Mouse (Mus musculus): Measurements from ENCODE around the gene Ehmt2. TPM values are rescaled to one million over a fixed set of nuclear protein-coding genes. Genes with fewer than 3 reads are reported as not detected.

Gene Ehmt2
- polyA plus RNA-seq, 1 experiment from 2014 or later: 88.0 TPM

- no peak for DNase-seq (ENCODE audit: low spot score)
- peak overlapping the region; percentile 23 for H3K4me3 ChIP-seq
- H3K9me3 ChIP-seq (replicated peaks): no peaks in the 10 kb centered on the region
- 0 out of 2 replicates have a peak overlapping the region, but pooled peaks have one; percentile 47 for H3K27ac ChIP-seq (replicated peaks)
- H3K27me3 ChIP-seq (ENCODE audit: low read depth, poor library complexity, severe bottlenecking): no peaks in the 10 kb centered on the region
- peaks cover 17% of the 10 kb centered on the region for H3K4me1 ChIP-seq
- 20% methylated on average over 11 of the region's 11 CpGs for WGBS
- peaks cover 40% of the 10 kb centered on the region for H3K36me3 ChIP-seq
Measured at GRCm38 (mm10) chr17:34915410-34915831, 17.2 kb downstream of the Ehmt2 start.

- no peaks in the 10 kb centered on the region for H3K9me3 ChIP-seq (replicated peaks)
- 86% methylated on average over 5 of the region's 5 CpGs for WGBS
- DNase-seq (ENCODE audit: low spot score): no peak
Measured at GRCm38 (mm10) chr17:34916316-34916715, 18.0 kb downstream of the Ehmt2 start.

GRCm38 (mm10) chr17:34917188-34917587 is 18.9 kb downstream of the Ehmt2 start:
- Histone ChIP-seq H3K36me3 (peaks cover 22% of the 10 kb centered on the region), H3K4me3 (no peak overlapping the region), H3K27me3 (ENCODE audit: low read depth, poor library complexity, severe bottlenecking) (no peaks in the 10 kb centered on the region), H3K9me3 (replicated peaks) (no peaks in the 10 kb centered on the region), H3K27ac (replicated peaks) (no peak overlapping the region), H3K4me1 (peaks cover 17% of the 10 kb centered on the region)
- DNase-seq (ENCODE audit: low spot score): no peak
- 85% methylated on average over 9 of the region's 9 CpGs for WGBS

More at GRCm38 (mm10) chr17:34916316-34916715, 18.0 kb downstream of the Ehmt2 start:
- H3K4me3 ChIP-seq: no peak overlapping the region
- H3K27me3 ChIP-seq (ENCODE audit: low read depth, poor library complexity, severe bottlenecking): no peaks in the 10 kb centered on the region
- H3K36me3 ChIP-seq: peaks cover 31% of the 10 kb centered on the region
- peaks cover 17% of the 10 kb centered on the region for H3K4me1 ChIP-seq
- H3K27ac ChIP-seq (replicated peaks): no peak overlapping the region

GRCm38 (mm10) chr17:34922939-34923338 is 24.7 kb downstream of the Ehmt2 start:
- Histone ChIP-seq H3K4me1 (no peaks in the 10 kb centered on the region), H3K27ac (replicated peaks) (no peak overlapping the region), H3K27me3 (ENCODE audit: low read depth, poor library complexity, severe bottlenecking) (no peaks in the 10 kb centered on the region), H3K9me3 (replicated peaks) (no peaks in the 10 kb centered on the region), H3K4me3 (no peak overlapping the region), H3K36me3 (no peaks in the 10 kb centered on the region)
- WGBS: 49% methylated on average over 6 of the region's 6 CpGs
- no peak for DNase-seq (ENCODE audit: low spot score)

GRCm38 (mm10) chr17:34924258-34924657 is 26.0 kb downstream of the Ehmt2 start:
- H3K27ac ChIP-seq (replicated peaks): no peak overlapping the region
- no peaks in the 10 kb centered on the region for H3K36me3 ChIP-seq
- no peak overlapping the region for H3K4me3 ChIP-seq
- no peaks in the 10 kb centered on the region for H3K9me3 ChIP-seq (replicated peaks)
- H3K27me3 ChIP-seq (ENCODE audit: low read depth, poor library complexity, severe bottlenecking): no peaks in the 10 kb centered on the region
- DNase-seq (ENCODE audit: low spot score): no peak
- WGBS: 81% methylated on average over 5 of the region's 5 CpGs
- no peaks in the 10 kb centered on the region for H3K4me1 ChIP-seq

GRCm38 (mm10) chr17:34927306-34928019 is 29.2 kb downstream of the Ehmt2 start:
- peaks cover 9% of the 10 kb centered on the region; the same call in 1 of the 2 replicates for H3K27me3 ChIP-seq (ENCODE audit: low read depth, poor library complexity, severe bottlenecking)
- H3K36me3 ChIP-seq: no peaks in the 10 kb centered on the region
- peaks cover 17% of the 10 kb centered on the region for H3K4me1 ChIP-seq
- DNase-seq (ENCODE audit: low spot score): no peak
- no peaks in the 10 kb centered on the region for H3K9me3 ChIP-seq (replicated peaks)
- H3K4me3 ChIP-seq: no peak overlapping the region
- WGBS: 91% methylated on average over 18 of the region's 18 CpGs
- H3K27ac ChIP-seq (replicated peaks): no peak overlapping the region

- H3K4me1 ChIP-seq: peaks cover 21% of the 10 kb centered on the region
- no peak overlapping the region for H3K4me3 ChIP-seq
- 77% methylated on average over 4 of the region's 4 CpGs for WGBS
- 0 out of 2 replicates have a peak, but pooled peaks cover 4% of the 10 kb centered on the region for H3K36me3 ChIP-seq
- no peaks in the 10 kb centered on the region for H3K9me3 ChIP-seq (replicated peaks)
- no peak overlapping the region for H3K27ac ChIP-seq (replicated peaks)
- peaks cover 9% of the 10 kb centered on the region; the same call in 1 of the 2 replicates for H3K27me3 ChIP-seq (ENCODE audit: low read depth, poor library complexity, severe bottlenecking)
- DNase-seq (ENCODE audit: low spot score): no peak
Measured at GRCm38 (mm10) chr17:34928841-34929240, 30.6 kb downstream of the Ehmt2 start.

GRCm38 (mm10) chr17:34931061-34931734 is 32.9 kb downstream of the Ehmt2 start, which contains the start of gene Neu1:
Gene Neu1 (plus strand): TSS chr17:34931253.
- Histone ChIP-seq H3K27me3 (ENCODE audit: low read depth, poor library complexity, severe bottlenecking) (peaks cover 9% of the 10 kb centered on the region; the same call in 1 of the 2 replicates), H3K4me3 (peak within 1 kb of the TSS; percentile 69), H3K27ac (replicated peaks) (peak within 1 kb of the TSS; percentile 86), H3K4me1 (peaks cover 35% of the 10 kb centered on the region), H3K36me3 (0 out of 2 replicates have a peak, but pooled peaks cover 15% of the 10 kb centered on the region), H3K9me3 (replicated peaks) (no peaks in the 10 kb centered on the region)
- 1% methylated on average over 38 of the region's 38 CpGs for WGBS
- peak; percentile 97 for DNase-seq (ENCODE audit: low spot score)

GRCm38 (mm10) chr17:34931735-34932098 is 33.4 kb downstream of the Ehmt2 start:
- H3K27ac ChIP-seq (replicated peaks): peak overlapping the region; percentile 86
- H3K4me3 ChIP-seq: peak overlapping the region; percentile 69
- DNase-seq (ENCODE audit: low spot score): no peak
- H3K4me1 ChIP-seq: peaks cover 35% of the 10 kb centered on the region
- peaks cover 9% of the 10 kb centered on the region; the same call in 1 of the 2 replicates for H3K27me3 ChIP-seq (ENCODE audit: low read depth, poor library complexity, severe bottlenecking)
- 13% methylated on average over 14 of the region's 14 CpGs for WGBS
- H3K9me3 ChIP-seq (replicated peaks): no peaks in the 10 kb centered on the region
- H3K36me3 ChIP-seq: 0 out of 2 replicates have a peak, but pooled peaks cover 15% of the 10 kb centered on the region

- no peak overlapping the region; the same call in 1 of the 2 replicates for H3K27ac ChIP-seq (replicated peaks)
- H3K9me3 ChIP-seq (replicated peaks): no peaks in the 10 kb centered on the region
- H3K36me3 ChIP-seq: 0 out of 2 replicates have a peak, but pooled peaks cover 15% of the 10 kb centered on the region
- 91% methylated on average over 8 of the region's 8 CpGs for WGBS
- H3K4me1 ChIP-seq: peaks cover 35% of the 10 kb centered on the region
- H3K27me3 ChIP-seq (ENCODE audit: low read depth, poor library complexity, severe bottlenecking): peaks cover 9% of the 10 kb centered on the region; the same call in 1 of the 2 replicates
- peak overlapping the region; percentile 69 for H3K4me3 ChIP-seq
- no peak for DNase-seq (ENCODE audit: low spot score)
Measured at GRCm38 (mm10) chr17:34932287-34932686, 34.0 kb downstream of the Ehmt2 start.

GRCm38 (mm10) chr17:34934031-34934430 is 35.8 kb downstream of the Ehmt2 start:
- Histone ChIP-seq H3K27ac (replicated peaks) (0 out of 2 replicates have a peak overlapping the region, but pooled peaks have one; percentile 9), H3K9me3 (replicated peaks) (no peaks in the 10 kb centered on the region), H3K27me3 (ENCODE audit: low read depth, poor library complexity, severe bottlenecking) (peaks cover 9% of the 10 kb centered on the region; the same call in 1 of the 2 replicates), H3K4me1 (peaks cover 35% of the 10 kb centered on the region), H3K36me3 (0 out of 2 replicates have a peak, but pooled peaks cover 15% of the 10 kb centered on the region), H3K4me3 (peak overlapping the region; percentile 18; the same call in 1 of the 2 replicates)
- DNase-seq (ENCODE audit: low spot score): no peak
- 71% methylated on average over 24 of the region's 24 CpGs for WGBS

- no peak for DNase-seq (ENCODE audit: low spot score)
- no peak overlapping the region for H3K4me3 ChIP-seq
- H3K27me3 ChIP-seq (ENCODE audit: low read depth, poor library complexity, severe bottlenecking): peaks cover 9% of the 10 kb centered on the region; the same call in 1 of the 2 replicates
- WGBS: 58% methylated on average over 8 of the region's 8 CpGs
- no peak overlapping the region for H3K27ac ChIP-seq (replicated peaks)
- 0 out of 2 replicates have a peak, but pooled peaks cover 15% of the 10 kb centered on the region for H3K36me3 ChIP-seq
- no peaks in the 10 kb centered on the region for H3K9me3 ChIP-seq (replicated peaks)
- peaks cover 35% of the 10 kb centered on the region for H3K4me1 ChIP-seq
Measured at GRCm38 (mm10) chr17:34934830-34935229, 36.6 kb downstream of the Ehmt2 start.
